Mouse (Mus musculus) c-Kit-positive CD71-positive TER-119-positive erythroid progenitor cells, embryonic 14.5 days (primary cell): Measurements from ENCODE around the gene Hoxa7.
A peak's percentile ranks its signal among the peaks of the same experiment; 100 is the strongest.

ENCODE experiments used
- DNase-seq: peaks from one replicate; pipeline ENCODE4 v3.0.0-alpha.2; 2013; ENCODE audit warnings: low spot score

Gene Hoxa7

GRCm38 (mm10) chr6:52196811-52197210 lies 24.8 kb downstream of the Hoxa7 start:
- DNase-seq: no peak

GRCm38 (mm10) chr6:52194690-52195089 lies 27.0 kb downstream of the Hoxa7 start:
- DNase-seq: no peak

DNA sequence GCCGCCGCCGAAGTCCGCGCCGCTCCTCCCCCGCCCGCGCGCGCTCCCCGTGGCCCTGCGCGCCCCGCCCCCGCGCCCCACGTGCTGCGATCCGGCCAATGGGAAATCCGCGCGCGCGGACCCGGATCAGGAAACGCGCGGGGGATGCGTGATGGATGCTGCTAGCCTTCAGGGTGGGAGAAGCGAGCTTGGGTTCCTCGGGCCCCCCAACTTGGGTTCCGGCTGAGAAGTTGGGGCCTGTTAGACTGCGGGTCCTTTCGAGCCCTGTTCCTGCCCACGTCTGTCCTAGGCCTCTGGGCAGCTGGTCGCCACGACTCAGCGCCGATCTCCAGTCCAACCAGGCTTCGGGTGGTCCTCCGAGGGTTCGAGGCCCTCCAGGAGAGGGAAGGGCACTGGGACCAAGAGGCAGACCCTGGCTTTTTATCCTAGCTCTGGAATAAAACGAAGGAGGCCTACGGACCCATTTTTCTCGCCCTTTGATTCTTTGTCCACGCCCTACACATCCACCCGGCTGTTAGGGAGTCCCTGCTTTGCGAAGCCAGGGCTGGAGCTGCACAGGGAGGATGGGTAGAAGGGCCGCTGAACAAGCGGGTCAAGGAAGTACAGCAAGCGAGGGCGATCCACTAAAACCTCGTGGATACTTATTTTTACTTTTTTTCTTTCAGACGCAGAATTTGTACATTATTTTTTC lies 29.6 kb downstream of the Hoxa7 start:
- DNase-seq: peak; percentile 12

GRCm38 (mm10) chr6:52190906-52191810 lies 30.5 kb downstream of the Hoxa7 start, which contains the start of gene Hoxa4:
TSS of gene Hoxa4 (minus strand) at chr6:52191753.
- DNase-seq: no peak

DNA sequence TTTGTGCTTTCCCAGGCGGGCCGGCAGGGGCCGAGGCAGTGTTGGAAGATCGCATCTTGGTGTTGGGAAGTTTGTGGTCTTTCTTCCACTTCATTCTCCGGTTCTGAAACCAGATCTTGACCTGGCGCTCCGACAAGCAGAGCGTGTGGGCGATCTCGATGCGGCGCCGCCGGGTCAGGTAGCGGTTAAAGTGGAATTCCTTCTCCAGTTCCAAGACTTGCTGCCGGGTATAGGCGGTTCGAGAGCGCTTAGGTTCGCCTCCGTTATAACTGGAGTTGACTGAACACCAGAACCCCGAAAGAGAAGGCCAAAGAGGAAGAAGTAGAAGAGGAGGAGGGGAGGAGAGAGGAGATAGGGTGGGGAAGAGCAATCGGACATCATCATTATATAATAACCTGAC lies 31.2 kb downstream of the Hoxa7 start:
- no peak for DNase-seq

DNA sequence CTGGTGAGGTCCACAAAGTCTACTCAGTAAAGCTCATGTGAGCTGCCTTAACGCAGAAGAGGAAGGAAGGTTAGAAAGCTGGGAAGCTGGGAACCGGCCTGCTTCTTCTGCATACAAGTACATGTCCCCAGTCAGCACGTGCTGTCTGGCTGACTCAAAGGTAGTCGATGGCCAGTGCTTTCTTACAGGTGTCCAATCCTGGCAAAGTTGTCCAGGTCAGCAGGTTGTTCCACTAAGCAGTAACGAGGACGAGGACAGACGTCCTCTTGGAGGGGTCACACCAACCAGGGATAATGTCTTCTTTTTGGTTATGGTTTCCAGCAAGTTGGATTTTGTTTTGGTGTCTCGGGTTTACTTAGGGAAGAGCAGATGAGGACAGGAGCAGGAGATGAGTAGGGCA lies 31.7 kb downstream of the Hoxa7 start:
- DNase-seq: no peak

- no peak for DNase-seq
Measured at GRCm38 (mm10) chr6:52189172-52189591, 32.5 kb downstream of the Hoxa7 start.

DNA sequence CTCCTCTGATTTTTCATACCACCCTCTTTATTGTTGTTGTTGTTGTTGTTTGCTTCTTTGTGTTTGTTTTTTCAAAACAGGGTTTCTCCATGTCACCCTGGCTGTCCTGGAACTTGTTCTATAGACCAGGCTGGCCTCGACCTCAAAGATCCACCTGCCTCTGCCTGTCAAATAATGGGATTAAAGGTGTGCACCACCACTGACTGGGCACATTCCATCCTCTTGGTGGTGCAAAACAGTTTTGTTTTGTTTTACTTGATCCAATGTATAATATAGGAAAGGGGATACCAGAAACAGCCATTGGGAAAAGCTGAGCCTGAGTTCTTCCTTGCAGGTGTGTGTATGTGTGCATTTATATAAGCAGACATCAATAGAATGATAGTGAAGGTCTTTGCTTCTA lies 35.2 kb downstream of the Hoxa7 start:
- DNase-seq: no peak

DNA sequence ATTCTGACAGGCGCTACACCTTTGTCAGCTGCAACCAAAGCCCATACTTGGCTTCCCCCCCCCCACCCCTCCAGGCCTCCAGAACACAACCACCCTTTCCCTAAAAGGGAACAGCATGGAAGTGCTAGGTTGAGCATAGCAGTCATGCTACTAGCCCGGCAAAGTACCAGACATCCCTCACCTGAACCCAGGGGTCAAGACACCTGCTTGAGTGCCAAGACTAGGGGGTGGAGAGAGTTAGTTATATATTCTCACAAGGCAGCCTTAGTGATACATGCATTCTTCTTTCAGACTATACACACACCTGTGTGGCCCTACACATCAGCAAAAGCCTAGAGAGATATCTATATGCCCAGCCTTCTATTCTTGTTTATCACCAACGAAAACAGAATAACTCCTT lies 35.8 kb downstream of the Hoxa7 start:
- no peak for DNase-seq

DNA sequence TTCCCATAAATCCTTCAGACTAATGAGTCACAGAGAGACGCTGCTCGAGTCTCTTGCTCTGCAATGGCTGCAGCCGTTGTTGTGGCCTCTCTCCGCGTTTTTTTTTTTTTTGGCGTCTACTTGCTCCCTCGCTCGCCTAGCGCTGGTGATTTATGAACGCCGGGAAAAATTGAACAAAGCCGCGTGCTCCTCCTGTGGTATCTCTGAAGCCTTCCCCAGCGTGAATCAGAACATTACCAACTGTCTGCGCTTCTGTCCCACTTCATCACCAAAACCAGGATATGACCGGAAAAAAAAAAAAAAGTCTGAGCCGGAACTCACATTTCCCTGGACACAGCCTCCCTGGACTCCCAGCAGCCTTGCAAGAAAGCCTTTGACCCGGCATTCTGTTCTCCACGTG lies 36.4 kb downstream of the Hoxa7 start:
- DNase-seq: no peak

DNA sequence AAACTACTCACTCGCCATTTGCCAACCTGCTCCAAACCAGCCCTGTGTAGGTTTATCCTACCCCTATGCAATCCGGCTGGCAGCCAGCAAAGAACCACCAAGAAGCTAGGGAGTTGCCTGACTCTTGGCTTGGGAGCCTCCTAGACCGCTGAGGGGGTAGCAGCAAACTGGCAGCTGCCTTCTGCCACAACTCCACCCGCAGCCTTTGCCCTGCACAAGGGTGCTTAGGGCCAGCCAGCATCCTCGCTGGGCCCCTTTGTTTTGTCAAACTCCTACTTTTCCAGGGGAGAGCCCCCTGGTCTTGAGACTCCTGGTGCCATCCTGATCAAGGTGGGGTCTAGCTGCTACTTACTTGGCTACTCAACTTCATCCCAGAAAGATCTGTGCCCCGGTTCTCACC lies 37.0 kb downstream of the Hoxa7 start:
- no peak for DNase-seq

DNA sequence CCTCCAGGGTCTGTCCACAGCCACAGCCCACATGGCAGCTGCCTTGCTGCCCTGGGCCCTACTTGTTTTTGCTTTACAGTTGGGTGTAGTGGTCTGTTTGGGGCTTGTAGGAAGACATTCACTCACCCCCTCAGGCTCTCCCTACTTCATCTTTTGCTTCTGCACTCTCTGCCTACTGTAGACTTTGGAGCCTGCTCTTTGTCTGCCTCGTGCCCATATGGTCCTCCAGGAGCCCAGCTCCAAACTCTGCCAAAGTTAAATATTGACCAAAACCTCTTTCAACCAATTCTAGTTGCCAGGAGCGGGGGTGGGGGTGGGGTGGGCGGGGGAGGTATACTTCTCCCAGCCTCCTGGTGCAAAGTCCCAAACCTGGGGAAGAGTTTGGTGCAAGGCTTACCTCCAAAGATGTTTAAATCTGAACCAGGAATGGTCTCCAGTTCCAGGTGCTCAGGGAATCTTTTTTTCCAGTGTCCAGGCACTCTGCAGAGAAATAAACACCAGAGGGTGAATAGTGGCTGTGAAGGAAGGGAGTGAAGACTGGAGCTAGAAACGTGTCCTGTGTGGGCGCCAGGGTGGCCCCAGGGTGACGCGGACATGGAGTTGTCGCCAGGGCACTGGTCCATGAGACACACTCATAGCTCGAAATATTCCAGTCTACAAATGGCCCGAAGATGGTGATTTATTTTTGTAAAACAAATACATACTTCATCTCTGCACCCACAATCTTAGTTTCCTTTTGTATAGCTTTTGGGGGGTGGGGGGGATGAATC lies 38.2 kb downstream of the Hoxa7 start:
- DNase-seq: no peak

GRCm38 (mm10) chr6:52182793-52183192 lies 38.9 kb downstream of the Hoxa7 start:
- no peak for DNase-seq

DNA sequence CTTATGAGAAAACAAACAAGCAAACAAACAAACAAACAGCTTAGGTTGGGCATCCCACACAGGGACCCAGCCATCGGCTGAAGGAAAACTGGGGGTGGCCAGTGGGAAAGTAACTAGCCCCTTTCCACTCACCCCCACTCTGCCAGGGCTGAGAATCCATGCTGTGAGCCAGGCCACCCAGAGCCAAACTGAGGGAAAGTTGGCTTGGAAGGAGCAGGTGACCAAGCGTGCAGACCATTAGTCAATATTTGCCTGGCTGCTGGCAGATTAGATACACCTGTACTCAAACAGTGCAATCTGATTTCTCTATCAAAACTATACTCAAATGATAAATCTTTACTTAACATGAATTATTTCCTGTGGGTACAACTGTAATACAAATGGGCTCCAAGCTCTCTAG lies 39.6 kb downstream of the Hoxa7 start:
- no peak for DNase-seq

GRCm38 (mm10) chr6:52180726-52181125 lies 40.9 kb downstream of the Hoxa7 start:
- DNase-seq: no peak

GRCm38 (mm10) chr6:52180213-52180710 lies 41.4 kb downstream of the Hoxa7 start:
- DNase-seq: no peak

- no peak for DNase-seq
Measured at GRCm38 (mm10) chr6:52179690-52180089, 42.0 kb downstream of the Hoxa7 start.

- no peak for DNase-seq
Measured at GRCm38 (mm10) chr6:52178918-52179665, 42.6 kb downstream of the Hoxa7 start.

DNA sequence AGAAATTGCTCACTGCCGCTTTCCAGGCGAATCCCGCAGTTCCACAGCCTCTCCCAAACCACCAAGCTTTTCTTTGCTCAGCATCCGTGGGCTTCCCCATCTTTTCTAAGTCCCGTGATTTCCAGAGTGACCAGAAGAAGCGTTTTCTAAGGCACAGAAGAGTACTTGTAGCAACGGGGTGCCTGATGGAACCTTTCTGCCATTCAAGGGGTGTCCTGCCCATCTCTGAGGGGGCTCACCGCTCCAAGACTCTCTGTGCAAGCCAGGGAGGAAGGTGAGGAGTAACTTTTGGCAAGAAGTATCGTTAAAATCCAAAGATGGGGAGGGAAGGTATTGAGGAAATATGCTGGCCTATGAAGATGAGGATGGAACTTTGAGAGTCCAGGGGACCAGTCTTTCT lies 43.8 kb downstream of the Hoxa7 start:
- DNase-seq: no peak

GRCm38 (mm10) chr6:52177061-52177735 lies 44.5 kb downstream of the Hoxa7 start, which contains the start of gene 5730596B20Rik:
TSS of gene 5730596B20Rik (plus strand) at chr6:52177498.
- DNase-seq: no peak

GRCm38 (mm10) chr6:52176391-52176790 lies 45.3 kb downstream of the Hoxa7 start:
- DNase-seq: no peak
